Mouse (Mus musculus) kidney, adult 2 months (tissue): ENCODE measurements around the gene Hist2h2be. TPM values are rescaled to one million over a fixed set of nuclear protein-coding genes. Genes with fewer than 3 reads are reported as not detected.

Experiments
- DNase-seq: peaks from one replicate; pipeline ENCODE4 v3.0.0; 2021
- H3K27ac ChIP-seq: fragments of 200-500 bp; 2 replicates; pipeline ENCODE4 v1.5.1; 2012; ENCODE audit warnings: low read depth, low read length, control low read depth, inconsistent platforms; ENCODE audit not compliant: insufficient read depth
- H3K27me3 ChIP-seq: fragments of 200-500 bp; replicated peaks from 2 replicates; pipeline ENCODE4 v1.6.1; 2012; ENCODE audit warnings: mild to moderate bottlenecking, moderate library complexity, low read length, inconsistent platforms; ENCODE audit not compliant: control insufficient read depth, insufficient read depth
- H3K36me3 ChIP-seq: fragments of 200-500 bp; 2 replicates; pipeline ENCODE4 v1.6.1; 2012; ENCODE audit warnings: mild to moderate bottlenecking, moderate library complexity, low read length, inconsistent platforms; ENCODE audit not compliant: control insufficient read depth, insufficient read depth
- H3K4me1 ChIP-seq: fragments of 200-500 bp; 2 replicates; pipeline ENCODE4 v1.6.1; 2011; ENCODE audit warnings: low read length; ENCODE audit not compliant: control insufficient read depth, insufficient read depth
- H3K4me3 ChIP-seq: fragments of 200-500 bp; 2 replicates; pipeline ENCODE4 v1.5.1; 2011; ENCODE audit warnings: mild to moderate bottlenecking, low read depth, low read length, control low read depth; ENCODE audit not compliant: insufficient read depth
- CTCF ChIP-seq: fragments of 200-500 bp; conservative IDR thresholded peaks from 2 replicates; pipeline ENCODE4 v1.5.1; 2011; ENCODE audit warnings: low read depth, mild to moderate bottlenecking, control low read depth, low read length, moderate library complexity, mixed read lengths; ENCODE audit not compliant: insufficient read depth, insufficient read length
- POLR2A ChIP-seq: fragments of 200-500 bp; IDR thresholded peaks from one replicate; pipeline ENCODE4 v1.6.1; 2011; ENCODE audit warnings: low read depth, low read length, control low read depth
- WGBS: fragments of 180-500 bp; shearing (Covaris S2); methylation state at CpG from one replicate; pipeline ENCODE4 v1.1.7; 2018; 5-methylcytosine and 5-hydroxymethylcytosine counted together
- polyA plus RNA-seq: library from polyadenylated mRNA; depleted of rRNA; stranded (reverse); fragments of >200 nt; gene quantifications from 2 replicates; pipeline ENCODE4 v1.2.3, GENCODE M21; 2012

The Hist2h2be gene
- polyA plus RNA-seq, 1 experiment, result 6.0 TPM

DNA sequence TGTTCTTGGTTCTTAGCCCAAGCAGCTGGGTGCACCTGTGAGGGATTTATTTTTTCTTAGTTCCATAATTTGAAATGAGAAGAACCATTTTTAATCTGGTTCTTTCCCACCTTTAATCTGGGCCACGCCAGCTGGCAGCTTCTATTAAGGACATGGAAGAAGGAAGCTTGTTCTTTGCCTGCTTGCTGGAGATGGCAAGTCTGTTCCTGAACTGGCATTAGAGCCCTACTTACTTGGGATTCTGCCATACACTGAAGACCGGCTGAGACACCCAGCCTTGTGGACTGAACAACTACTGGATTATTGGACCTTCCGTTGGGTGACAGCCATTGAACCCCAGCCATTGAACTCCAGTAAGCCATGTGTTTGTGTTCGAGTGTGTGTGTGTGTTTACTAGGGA is 1.9 kb downstream of the Hist2h2be start:
- WGBS, result 88% methylated on average over 4 of the region's 4 CpGs

DNA sequence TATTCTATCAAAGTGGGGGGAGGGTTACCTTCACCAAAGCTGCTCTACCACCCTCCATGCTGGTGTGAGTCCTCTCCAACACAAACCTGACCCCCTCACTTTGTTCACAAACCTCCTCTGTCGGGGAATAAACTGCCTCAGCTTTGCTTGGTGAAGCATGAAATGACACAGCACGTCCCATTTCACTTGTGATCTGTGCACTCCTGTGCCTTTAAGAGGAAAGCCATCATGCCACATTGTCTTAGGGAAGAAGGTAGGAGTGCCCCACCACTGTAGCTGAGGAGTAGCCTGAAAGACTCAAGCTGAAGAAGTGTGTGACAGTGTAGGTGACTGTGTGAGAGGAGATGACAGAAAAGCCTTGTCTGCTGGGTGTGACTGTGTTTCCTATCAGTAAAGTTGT is 4.5 kb downstream of the Hist2h2be start:
- TF ChIP-seq CTCF (no peak), POLR2A (no peak)
- Histone ChIP-seq H3K36me3 (no peaks in the 10 kb centered on the region), H3K4me1 (peaks cover 10% of the 10 kb centered on the region; the same call in 1 of the 2 replicates), H3K4me3 (no peak overlapping the region), H3K27me3 (no peaks in the 10 kb centered on the region), H3K27ac (no peak overlapping the region)
- WGBS, result 17% methylated on average over 2 of the region's 2 CpGs
- DNase-seq, result peak; percentile 21

More for the DNA sequence above, 1.9 kb downstream of the Hist2h2be start:
- H3K27ac ChIP-seq, result no peak overlapping the region
- DNase-seq, result no peak
- no peaks in the 10 kb centered on the region for H3K27me3 ChIP-seq
- no peak overlapping the region for H3K4me3 ChIP-seq
- H3K36me3 ChIP-seq, result no peaks in the 10 kb centered on the region
- H3K4me1 ChIP-seq, result peaks cover 19% of the 10 kb centered on the region; the same call in 1 of the 2 replicates
- TF ChIP-seq POLR2A, result no peak
- no peak for TF ChIP-seq CTCF

DNA sequence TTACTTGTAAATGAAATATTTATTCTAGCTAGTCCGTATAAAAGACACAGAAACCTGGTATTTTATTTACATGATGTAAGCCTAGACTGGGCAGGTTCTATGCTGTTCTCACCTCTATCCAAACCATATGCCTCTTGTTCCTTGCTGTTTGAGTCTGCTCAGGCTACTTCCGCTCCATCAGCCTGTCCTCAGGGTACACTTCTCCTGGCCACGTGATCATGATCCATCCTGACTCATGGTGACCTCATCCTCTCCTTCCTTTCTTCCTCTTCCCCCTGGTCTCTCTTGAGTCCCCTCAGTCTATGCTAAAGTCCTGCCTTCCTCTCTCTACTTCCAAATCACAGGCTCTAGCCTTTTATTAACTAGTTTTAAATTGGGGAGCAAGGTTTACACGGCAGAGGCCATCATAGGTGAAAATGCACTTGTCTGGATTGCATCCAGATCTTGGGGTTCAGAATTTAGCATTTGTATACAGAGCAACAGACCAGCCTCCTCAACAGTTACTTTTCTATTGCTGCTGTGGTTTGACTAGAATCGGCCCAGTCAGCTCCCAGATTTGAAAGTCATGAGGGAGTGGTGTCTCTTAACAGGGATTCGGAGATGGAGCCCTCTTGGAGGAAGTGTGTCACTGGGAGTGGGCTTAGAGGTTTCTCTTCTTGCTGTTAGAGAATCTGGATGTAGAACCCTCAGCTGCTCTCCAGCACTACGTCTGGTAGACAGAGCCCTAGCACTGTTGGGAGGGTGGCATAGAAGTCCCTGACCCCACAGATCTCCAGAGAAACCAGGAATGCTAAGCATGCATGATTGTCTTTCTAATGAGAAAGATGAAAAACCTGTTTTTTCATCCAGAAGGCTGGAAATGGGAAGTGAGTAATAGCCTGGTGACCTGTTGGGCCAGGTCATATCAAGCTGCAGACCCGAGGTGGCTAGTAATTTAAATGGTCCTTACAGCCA is 6.1 kb downstream of the Hist2h2be start:
- TF ChIP-seq CTCF (no peak), POLR2A (no peak)
- H3K27ac ChIP-seq, result no peak overlapping the region
- peaks cover 6% of the 10 kb centered on the region; the same call in 1 of the 2 replicates for H3K4me1 ChIP-seq
- no peaks in the 10 kb centered on the region for H3K36me3 ChIP-seq
- no peaks in the 10 kb centered on the region for H3K27me3 ChIP-seq
- 56% methylated on average over 8 of the region's 8 CpGs for WGBS
- peak; percentile 19 for DNase-seq
- no peak overlapping the region for H3K4me3 ChIP-seq

DNA sequence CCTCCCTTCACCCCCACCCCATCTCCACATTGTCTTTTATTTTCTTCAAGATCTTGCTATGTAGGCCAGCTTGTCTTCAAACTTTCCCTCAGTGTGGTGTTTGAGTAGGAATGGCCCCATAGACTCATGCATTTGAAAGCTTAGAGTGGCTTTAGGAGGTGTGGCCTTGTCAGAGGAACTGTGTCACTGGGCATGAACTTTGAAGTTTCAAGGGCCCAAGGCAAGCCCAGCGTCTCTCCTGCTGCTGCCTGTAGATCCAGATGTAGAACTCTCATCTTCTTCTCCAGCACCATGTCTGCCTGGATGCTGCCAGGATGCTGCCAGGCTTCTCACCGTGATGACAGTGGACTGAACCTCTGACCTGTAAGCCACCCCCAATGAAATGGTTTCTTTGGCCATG is 7.9 kb downstream of the Hist2h2be start:
- Histone ChIP-seq H3K27ac (no peak overlapping the region), H3K27me3 (no peaks in the 10 kb centered on the region), H3K4me1 (peaks cover 4% of the 10 kb centered on the region; the same call in 1 of the 2 replicates), H3K4me3 (no peak overlapping the region), H3K36me3 (no peaks in the 10 kb centered on the region)
- WGBS, result 74% methylated on average over 2 of the region's 2 CpGs
- DNase-seq, result no peak
- no peak for TF ChIP-seq CTCF
- TF ChIP-seq POLR2A, result no peak

DNA sequence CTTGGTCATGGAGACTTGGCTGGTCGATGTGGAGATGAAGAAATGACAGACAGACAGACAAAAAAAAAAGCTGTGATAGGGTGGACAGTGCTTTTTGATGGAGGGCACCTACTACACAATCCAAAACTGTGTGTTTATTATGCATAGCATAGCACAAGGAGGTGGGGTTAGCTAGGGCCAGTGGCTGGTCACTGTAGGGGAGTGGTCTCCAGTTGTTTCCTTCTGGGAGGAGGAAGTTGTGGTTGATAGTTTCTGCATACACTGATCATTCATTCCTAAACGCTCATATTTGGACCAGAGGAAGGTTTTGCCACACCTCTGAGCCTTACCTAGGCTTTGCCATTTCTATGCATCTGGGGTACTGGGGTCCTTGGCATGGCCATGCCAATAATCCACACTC is 9.5 kb downstream of the Hist2h2be start:
- no peak for DNase-seq
- 79% methylated on average over 2 of the region's 2 CpGs for WGBS
- Histone ChIP-seq H3K27ac (no peak overlapping the region), H3K4me1 (peaks cover 2% of the 10 kb centered on the region; the same call in 1 of the 2 replicates), H3K36me3 (no peaks in the 10 kb centered on the region), H3K27me3 (no peaks in the 10 kb centered on the region), H3K4me3 (no peak overlapping the region)
- TF ChIP-seq POLR2A (no peak), CTCF (no peak)

DNA sequence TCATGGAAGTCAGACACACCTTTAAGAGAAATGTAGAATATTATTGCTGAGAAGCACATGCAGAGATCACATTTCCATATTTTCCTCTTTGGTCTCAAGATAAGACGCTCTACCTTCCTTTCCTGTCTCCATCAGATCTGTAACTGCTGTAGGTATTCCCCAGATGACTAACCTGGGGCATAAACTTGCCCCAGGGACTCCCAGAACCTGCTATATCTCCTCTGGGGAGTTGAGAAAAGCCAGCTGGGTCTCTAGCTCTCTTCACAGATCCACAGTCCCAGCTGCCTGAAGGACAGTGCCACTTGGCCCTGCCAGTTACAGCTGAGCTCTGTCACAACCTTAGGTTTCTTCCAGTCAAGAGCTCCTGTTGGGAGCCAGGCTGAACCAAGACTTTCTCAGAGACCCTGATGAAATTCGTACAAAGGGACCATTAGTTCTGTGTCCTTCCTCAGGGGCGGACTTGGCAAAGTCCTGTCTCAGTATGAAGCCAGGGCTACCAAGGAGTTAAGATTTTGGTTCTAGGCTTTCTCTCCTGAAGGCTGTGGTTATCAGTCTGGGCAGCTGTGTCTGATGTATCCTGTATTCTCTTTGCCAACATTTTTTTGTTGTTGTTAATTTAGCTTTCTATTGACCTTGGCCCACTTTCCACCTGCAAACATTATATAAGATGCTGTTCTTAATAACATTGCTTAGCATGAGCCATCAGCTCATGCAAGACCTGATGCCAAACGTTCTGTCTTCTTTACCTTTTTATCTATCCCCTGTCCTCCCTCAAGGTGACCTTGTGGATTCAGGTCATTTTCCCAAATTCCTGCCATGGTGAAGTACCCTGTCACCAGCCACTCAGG is 10.2 kb downstream of the Hist2h2be start:
- DNase-seq, result no peak
- no peak overlapping the region for H3K4me3 ChIP-seq
- H3K27me3 ChIP-seq, result no peaks in the 10 kb centered on the region
- 77% methylated on average over 4 of the region's 4 CpGs for WGBS
- no peaks in the 10 kb centered on the region for H3K36me3 ChIP-seq
- H3K4me1 ChIP-seq, result no peaks in the 10 kb centered on the region
- H3K27ac ChIP-seq, result no peak overlapping the region
- TF ChIP-seq POLR2A, result no peak
- no peak for TF ChIP-seq CTCF
